Comparison of ENCODE assay signal across 8 mouse cellular contexts in the genomic region with DNA sequence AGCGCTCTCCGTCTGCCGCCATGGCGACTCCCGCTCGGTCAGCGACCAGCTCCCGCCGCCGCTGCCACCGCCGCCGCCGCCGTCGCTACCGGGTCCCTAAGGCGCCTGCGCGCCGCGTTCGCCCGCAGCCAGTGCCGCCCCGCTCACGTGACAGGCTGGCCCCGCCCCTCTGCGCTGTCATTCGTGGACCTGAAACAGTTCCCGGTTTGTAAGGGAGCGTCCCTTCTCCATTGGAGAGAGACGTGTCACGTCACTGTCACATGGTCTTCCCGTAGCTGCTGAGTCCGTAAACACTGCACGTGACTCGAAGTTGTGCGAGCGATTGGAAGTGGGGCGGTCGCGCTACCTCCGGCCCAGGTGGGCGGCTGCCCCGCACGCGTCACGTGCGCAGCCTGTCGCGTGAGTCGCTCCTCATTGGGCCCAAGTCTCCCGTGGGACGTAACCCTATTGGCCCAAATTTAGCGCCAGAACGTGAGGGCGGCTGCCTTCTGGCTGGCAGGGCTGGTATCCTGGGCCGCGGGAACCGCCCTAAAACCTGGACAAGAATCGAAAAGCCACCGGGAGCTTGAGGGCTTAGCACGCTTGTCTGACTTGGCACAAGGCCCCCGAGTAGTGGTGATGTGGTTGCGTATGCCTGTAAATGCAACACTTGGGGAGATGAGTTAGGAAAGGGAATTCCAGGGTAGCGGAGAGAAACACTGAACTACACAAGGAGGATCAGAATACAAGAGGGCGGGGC. TPM values are rescaled to one million over a fixed set of nuclear protein-coding genes. Genes with fewer than 3 reads are reported as not detected.
A peak's percentile ranks its signal among the peaks of the same experiment; 100 is the strongest.
DNase-seq lines count a peak whose midpoint lies in the region; ATAC-seq and TF ChIP-seq lines count a peak whose summit lies in the region.

TSS of gene Pip4p1 (minus strand) at position 103 of the 739 bp plus-strand sequence.
TSS of gene Pnp (plus strand) at position 329 of the 739 bp plus-strand sequence.

- H3K4me3 ChIP-seq in bone marrow macrophage, adult 2 months (ENCODE audit: insufficient read depth, low read length), result peak within 1 kb of the TSS; percentile 84
- H3K4me3 ChIP-seq in embryonic fibroblast, embryonic 13.5 days (ENCODE audit: insufficient read depth, low read length), result peak within 1 kb of the TSS; percentile 96
- H3K4me3 ChIP-seq in kidney, embryonic 14.5 days (ENCODE audit: low read length), result peak within 1 kb of the TSS; percentile 96
- H3K4me3 ChIP-seq in limb, embryonic 15.5 days, result peak within 1 kb of the TSS; percentile 98

- H3K36me3 ChIP-seq in kidney, embryonic 14.5 days (ENCODE audit: control insufficient read depth, insufficient read depth, low read length), result peaks cover 36% of the 10 kb centered on the region
- peaks cover 33% of the 10 kb centered on the region for H3K36me3 ChIP-seq in limb, embryonic 15.5 days

- peak within 1 kb of the TSS; percentile 97 for H3K9ac ChIP-seq in kidney, embryonic 14.5 days (ENCODE audit: low read depth, low read length)
- H3K9ac ChIP-seq in limb, embryonic 15.5 days, result peak within 1 kb of the TSS; percentile 94

- peaks cover 27% of the 10 kb centered on the region for H3K4me1 ChIP-seq in bone marrow macrophage, adult 2 months (ENCODE audit: control insufficient read depth, insufficient read depth, low read length)
- peaks cover 7% of the 10 kb centered on the region for H3K4me1 ChIP-seq in embryonic fibroblast, embryonic 13.5 days (ENCODE audit: control insufficient read depth, insufficient read depth, low read length)
- H3K4me1 ChIP-seq in kidney, embryonic 14.5 days (ENCODE audit: control insufficient read depth, insufficient read depth, low read length), result peaks cover 10% of the 10 kb centered on the region
- peaks cover 18% of the 10 kb centered on the region for H3K4me1 ChIP-seq in limb, embryonic 15.5 days

- no peak for TF ChIP-seq POLR2A in bone marrow macrophage, adult 2 months (IDR thresholded peaks at IDR 0.05; ENCODE audit: borderline replicate concordance, low read depth, low read length)
- peak; percentile 77 for TF ChIP-seq POLR2A in embryonic fibroblast, embryonic 13.5 days (IDR thresholded peaks at IDR 0.05; ENCODE audit: low read depth, low read length)

- under 1% methylated on average over 54 of the region's 68 CpGs for WGBS in kidney, embryonic 14.5 days
- under 1% methylated on average over 66 of the region's 68 CpGs for WGBS in limb, embryonic 15.5 days

- H3K27me3 ChIP-seq in kidney, embryonic 14.5 days (ENCODE audit: control insufficient read depth, insufficient read depth, low read length), result no peaks in the 10 kb centered on the region
- H3K27me3 ChIP-seq in limb, embryonic 15.5 days, result no peaks in the 10 kb centered on the region

- TF ChIP-seq CTCF in bone marrow macrophage, adult 2 months (IDR thresholded peaks at IDR 0.05; ENCODE audit: low read depth, low read length), result no peak
- no peak for TF ChIP-seq CTCF in embryonic fibroblast, embryonic 13.5 days (IDR thresholded peaks at IDR 0.05; ENCODE audit: borderline replicate concordance, insufficient read depth, low read length)

- peak; percentile 99 for DNase-seq in A20 (ENCODE audit: low read depth, low spot score)
- peak; percentile 100 for DNase-seq in heart, adult 9 months (ENCODE audit: low spot score in 2 of 2)
- DNase-seq in monocyte, adult 2 months (ENCODE audit: low read depth in 1 of 2, low spot score in 2 of 2), result peak; percentile 98 to 99
- DNase-seq in spleen, postnatal 36 days (ENCODE audit: low spot score in 2 of 2), result peak; percentile 99

- peak within 1 kb of the TSS; percentile 89 for H3K27ac ChIP-seq in bone marrow macrophage, adult 2 months (ENCODE audit: insufficient read depth, low read depth, low read length)
- peak within 1 kb of the TSS; percentile 85 for H3K27ac ChIP-seq in embryonic fibroblast, embryonic 13.5 days (ENCODE audit: insufficient read depth, low read length)
- H3K27ac ChIP-seq in kidney, embryonic 14.5 days (ENCODE audit: low read depth, low read length), result peak within 1 kb of the TSS; percentile 82
- peak within 1 kb of the TSS; percentile 90 for H3K27ac ChIP-seq in limb, embryonic 15.5 days

- ATAC-seq in kidney, embryonic 14.5 days (ENCODE audit: low FRiP score, low TSS enrichment), result peak; percentile 99
- peak; percentile 99 for ATAC-seq in limb, embryonic 15.5 days (ENCODE audit: insufficient number of reproducible peaks, low FRiP score, low TSS enrichment, low read depth)

- peak within 1 kb of the TSS; percentile 77 for H3K4me2 ChIP-seq in kidney, embryonic 14.5 days (replicated peaks; ENCODE audit: low read depth, low read length)
- H3K4me2 ChIP-seq in limb, embryonic 15.5 days, result peak within 1 kb of the TSS; percentile 81

- no peaks in the 10 kb centered on the region for H3K9me3 ChIP-seq in kidney, embryonic 14.5 days (ENCODE audit: control insufficient read depth, low read length)
- no peaks in the 10 kb centered on the region for H3K9me3 ChIP-seq in limb, embryonic 15.5 days

RNA-seq across cellular contexts. Expression of gene Pip4p1, which starts in this region (rescaled TPM):
- polyA plus RNA-seq in bone marrow macrophage, adult 2 months (2012; ENCODE audit: insufficient read depth, insufficient read length, missing spikeins), result 131 and 158 TPM in 2 replicates
- 66.4 and 69.5 TPM in 2 replicates for polyA plus RNA-seq in embryonic fibroblast, embryonic 13.5 days (2011; ENCODE audit: insufficient read length, low read depth, missing spikeins)
- 40.1 and 63.0 TPM in 2 replicates for polyA plus RNA-seq in kidney, embryonic 14.5 days (2014; fragmentation: Nextera tagmentation; extraction: Ambion mirVana)
- 45.3 and 56.0 TPM in 2 replicates for polyA plus RNA-seq in limb, embryonic 15.5 days (2015; fragmentation: Nextera tagmentation; extraction: Ambion mirVana)

RNA-seq across cellular contexts. Expression of gene Pnp, which starts in this region (rescaled TPM):
- 219 and 232 TPM in 2 replicates for polyA plus RNA-seq in bone marrow macrophage, adult 2 months (2012; ENCODE audit: insufficient read depth, insufficient read length, missing spikeins)
- 64.5 and 79.4 TPM in 2 replicates for polyA plus RNA-seq in embryonic fibroblast, embryonic 13.5 days (2011; ENCODE audit: insufficient read length, low read depth, missing spikeins)
- 80.6 and 83.0 TPM in 2 replicates for polyA plus RNA-seq in kidney, embryonic 14.5 days (2014; fragmentation: Nextera tagmentation; extraction: Ambion mirVana)
- polyA plus RNA-seq in limb, embryonic 15.5 days (2015; fragmentation: Nextera tagmentation; extraction: Ambion mirVana), result 52.0 and 54.8 TPM in 2 replicates

Comparison
In these comparisons a context has a peak if more than half of its experiments do, and no peak if none do; other contexts are left out.
1. Peak in every context shown above with its lines: DNase-seq, ATAC-seq, H3K4me3 ChIP-seq and H3K27ac ChIP-seq.